Mouse (Mus musculus) left cerebral cortex, postnatal 10 days (tissue): ENCODE data around the gene Ctnna3. TPM values are rescaled to one million over a fixed set of nuclear protein-coding genes. Genes with fewer than 3 reads are reported as not detected.

ENCODE experiments used
- DNase-seq, 2 experiments: peaks; one replicate each; pipeline ENCODE4 v3.0.0; 2021 to 2022; ENCODE audit warnings: low spot score in 2 of 2, mixed read lengths in 1 of 2; ENCODE audit errors: extremely low spot score in 1 of 2
- intact Hi-C: fragments of 180-260 bp; cut with DNase I; formaldehyde crosslinking; loops from one replicate; pipeline ENCODE4 v1.15.1; 2025
- total RNA-seq, 2 experiments: library from RNA; stranded (reverse); gene quantifications; 2 replicates each; pipeline ENCODE4 v1.2.3; 2021

The Ctnna3 gene
- total RNA-seq, 2 experiments from 2014 or later: 1.4 TPM

- intact Hi-C loops: no loop called here
- no peak for DNase-seq
Observed at GRCm38 (mm10) chr10:63806254-63806653, 376.4 kb downstream of the Ctnna3 start.

GRCm38 (mm10) chr10:63810043-63810617 is 380.2 kb downstream of the Ctnna3 start:
- intact Hi-C loops: no loop called here
- DNase-seq: no peak

GRCm38 (mm10) chr10:63839011-63839410 is 409.1 kb downstream of the Ctnna3 start:
- intact Hi-C loops: no loop called here
- DNase-seq: peak in 1 of 2 experiments; percentile 48

GRCm38 (mm10) chr10:63851946-63852345 is 422.0 kb downstream of the Ctnna3 start:
- intact Hi-C loops: no loop called here

GRCm38 (mm10) chr10:63869123-63869522 is 439.2 kb downstream of the Ctnna3 start:
- no peak for DNase-seq
- intact Hi-C loops: no loop called here

More at GRCm38 (mm10) chr10:63851946-63852345, 422.0 kb downstream of the Ctnna3 start:
- DNase-seq: no peak

- intact Hi-C loops: no loop called here
- peak in 1 of 2 experiments; percentile 3 for DNase-seq
Observed at GRCm38 (mm10) chr10:63880462-63880903, 450.6 kb downstream of the Ctnna3 start.

GRCm38 (mm10) chr10:63886449-63887088 is 456.7 kb downstream of the Ctnna3 start:
- peak in 1 of 2 experiments; percentile 5 for DNase-seq
- intact Hi-C loops: no loop called here

GRCm38 (mm10) chr10:63894612-63895011 is 464.7 kb downstream of the Ctnna3 start:
- no peak for DNase-seq
- intact Hi-C loops: no loop called here

- intact Hi-C loops: no loop called here
- DNase-seq: no peak
Observed at GRCm38 (mm10) chr10:63899891-63900290, 470.0 kb downstream of the Ctnna3 start.

GRCm38 (mm10) chr10:63908878-63909277 is 479.0 kb downstream of the Ctnna3 start:
- no peak for DNase-seq
- intact Hi-C loops: no loop called here

- intact Hi-C loops: loop anchor here (10.0 kb wide), 1 partner anchor 1697 kb away; no protein-coding TSS in a partner anchor
- no peak for DNase-seq
Observed at GRCm38 (mm10) chr10:63927334-63927733, 497.4 kb downstream of the Ctnna3 start, which contains the start of gene Gm10118. Gm10118 (minus strand) TSS chr10:63927434.

- no peak for DNase-seq
- intact Hi-C loops: no loop called here
Observed at GRCm38 (mm10) chr10:63933946-63934345, 504.0 kb downstream of the Ctnna3 start.

- intact Hi-C loops: no loop called here
- no peak for DNase-seq
Observed at GRCm38 (mm10) chr10:63945534-63945933, 515.6 kb downstream of the Ctnna3 start.

- intact Hi-C loops: no loop called here
Observed at GRCm38 (mm10) chr10:63947266-63947665, 517.4 kb downstream of the Ctnna3 start.

GRCm38 (mm10) chr10:63950867-63951266 is 521.0 kb downstream of the Ctnna3 start:
- intact Hi-C loops: no loop called here
- no peak for DNase-seq

More at GRCm38 (mm10) chr10:63947266-63947665, 517.4 kb downstream of the Ctnna3 start:
- no peak for DNase-seq

- no peak for DNase-seq
- intact Hi-C loops: no loop called here
Observed at GRCm38 (mm10) chr10:63951481-63951880, 521.6 kb downstream of the Ctnna3 start.

- intact Hi-C loops: no loop called here
- peak; percentile 6 to 34 for DNase-seq
Observed at GRCm38 (mm10) chr10:63954308-63954930, 524.5 kb downstream of the Ctnna3 start.

GRCm38 (mm10) chr10:63972300-63972699 is 542.4 kb downstream of the Ctnna3 start:
- intact Hi-C loops: no loop called here
- DNase-seq: no peak

- intact Hi-C loops: no loop called here
- DNase-seq: no peak
Observed at GRCm38 (mm10) chr10:63978101-63978500, 548.2 kb downstream of the Ctnna3 start.

- DNase-seq: no peak
- intact Hi-C loops: no loop called here
Observed at GRCm38 (mm10) chr10:63978535-63978934, 548.6 kb downstream of the Ctnna3 start.
